Mouse (Mus musculus): ENCODE results near the gene Sox13.

- no peak for TF ChIP-seq CTCF (IDR thresholded peaks at IDR 0.05)
- peak; percentile 97 for TF ChIP-seq EP300 (IDR thresholded peaks at IDR 0.05)
Observed at GRCm38 (mm10) chr1:133412941-133413340, 11.2 kb downstream of the Sox13 start.
